Mouse (Mus musculus) adrenal gland, postnatal 4 days (tissue): ENCODE measurements around the gene Cyld. TPM values are rescaled to one million over a fixed set of nuclear protein-coding genes. Genes with fewer than 3 reads are reported as not detected.
A peak's percentile ranks its signal among the peaks of the same experiment; 100 is the strongest.
"Not testable (repeated sequence)": the region's sequence is repeated elsewhere in the genome, so short reads cannot be mapped to it uniquely, and the experiment has no call there.

Experiments
- DNase-seq, 2 experiments: peaks; one replicate each; pipeline ENCODE4 v3.0.0; 2021 to 2022; ENCODE audit warnings: low spot score in 2 of 2, mixed read lengths in 2 of 2
- total RNA-seq, 2 experiments: library from RNA; stranded (reverse); gene quantifications; 2 replicates each; pipeline ENCODE4 v1.2.3; 2021

Cyld gene
- total RNA-seq, 2 experiments from 2014 or later, result 39.1 to 44.7 TPM

DNA sequence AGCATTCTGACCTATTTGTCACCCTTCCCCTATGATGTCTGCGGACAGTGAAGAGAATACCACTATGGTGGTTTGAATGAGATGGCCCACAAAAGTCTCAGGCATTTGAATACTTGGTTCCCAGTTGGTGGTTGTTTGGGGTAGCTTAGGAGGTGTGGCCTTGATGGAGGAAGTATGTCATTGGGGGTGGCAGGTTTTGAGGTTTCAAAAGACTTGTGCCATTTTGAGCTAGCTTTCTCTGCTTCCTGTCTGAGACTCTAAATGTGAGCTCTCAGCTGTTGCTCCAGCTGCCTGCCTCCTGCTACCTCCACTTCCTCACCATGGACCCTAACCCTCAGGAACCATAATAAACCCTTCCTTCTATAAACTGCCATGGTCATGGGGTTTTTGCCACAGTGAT, 86.9 kb downstream of the Cyld start:
- DNase-seq, result no peak

DNA sequence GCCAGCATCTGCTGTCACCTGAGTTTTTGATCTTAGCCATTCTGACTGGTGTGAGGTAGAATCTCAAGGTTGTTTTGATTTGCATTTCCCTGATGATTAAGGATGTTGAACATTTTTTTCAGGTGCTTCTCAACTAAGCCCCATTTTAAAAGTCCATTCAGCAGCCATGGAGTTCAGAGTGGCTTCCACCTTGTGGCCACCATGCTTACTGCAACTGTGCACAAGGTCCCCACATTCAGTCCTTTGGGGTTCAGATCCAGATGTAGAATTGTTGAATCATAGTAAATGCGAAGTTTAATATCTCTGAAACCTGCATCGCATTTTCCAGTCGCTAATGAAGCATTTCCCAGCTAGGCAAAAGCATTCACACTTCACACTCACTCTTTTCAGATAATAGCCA, 91.5 kb downstream of the Cyld start:
- DNase-seq, result not testable (repeated sequence)

DNA sequence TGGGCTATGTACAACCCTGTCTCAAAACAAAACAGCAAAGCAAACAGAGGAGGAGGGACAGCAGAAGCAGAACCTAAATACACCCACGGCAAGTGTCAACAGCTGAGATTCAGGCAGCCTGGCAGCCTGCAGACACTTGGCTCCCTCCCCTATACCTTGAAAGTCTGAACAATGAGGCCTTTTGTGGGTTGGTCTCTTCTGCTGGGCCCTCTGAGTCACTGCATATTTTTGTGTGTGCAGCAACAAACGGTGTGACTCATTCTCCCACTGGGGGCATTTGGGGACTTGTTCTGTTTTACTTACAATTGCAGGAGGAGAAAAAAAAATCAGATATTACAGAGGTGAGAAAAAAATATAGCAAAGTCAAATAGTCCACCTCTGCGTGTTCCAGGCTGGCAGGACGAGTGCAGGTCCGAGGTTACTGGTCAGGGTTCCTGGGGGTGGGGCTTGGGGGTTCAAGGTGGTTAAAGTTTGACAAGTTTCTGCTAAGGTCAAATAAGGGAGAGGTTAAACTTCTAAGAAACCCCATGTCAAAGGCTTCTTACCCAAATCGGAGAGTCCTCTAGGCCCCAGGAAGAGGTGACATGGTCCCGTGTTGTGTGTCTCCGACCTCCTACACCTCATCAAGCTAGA, 96.0 kb downstream of the Cyld start:
- peak in 1 of 2 experiments; percentile 22 for DNase-seq

DNA sequence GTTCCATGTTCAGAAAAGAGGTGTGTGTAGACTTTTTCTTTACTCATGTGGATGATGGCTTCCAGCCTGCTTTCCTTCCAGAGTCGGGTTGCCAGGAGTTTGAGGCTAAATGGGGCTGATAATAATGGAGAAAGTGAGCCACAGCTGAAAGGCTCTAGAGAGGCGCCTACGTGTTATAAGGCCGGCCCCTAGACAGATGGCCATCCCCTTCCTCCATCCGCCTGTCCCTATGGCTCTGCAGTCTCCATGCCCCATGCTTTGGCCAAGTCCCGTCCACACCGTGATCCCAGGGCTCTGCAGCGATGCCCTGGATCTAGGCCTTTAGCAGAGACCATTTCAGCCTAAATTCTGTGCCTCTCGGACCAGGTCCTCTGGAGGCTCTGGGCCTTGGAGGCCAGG, 96.5 kb downstream of the Cyld start:
- no peak for DNase-seq

DNA sequence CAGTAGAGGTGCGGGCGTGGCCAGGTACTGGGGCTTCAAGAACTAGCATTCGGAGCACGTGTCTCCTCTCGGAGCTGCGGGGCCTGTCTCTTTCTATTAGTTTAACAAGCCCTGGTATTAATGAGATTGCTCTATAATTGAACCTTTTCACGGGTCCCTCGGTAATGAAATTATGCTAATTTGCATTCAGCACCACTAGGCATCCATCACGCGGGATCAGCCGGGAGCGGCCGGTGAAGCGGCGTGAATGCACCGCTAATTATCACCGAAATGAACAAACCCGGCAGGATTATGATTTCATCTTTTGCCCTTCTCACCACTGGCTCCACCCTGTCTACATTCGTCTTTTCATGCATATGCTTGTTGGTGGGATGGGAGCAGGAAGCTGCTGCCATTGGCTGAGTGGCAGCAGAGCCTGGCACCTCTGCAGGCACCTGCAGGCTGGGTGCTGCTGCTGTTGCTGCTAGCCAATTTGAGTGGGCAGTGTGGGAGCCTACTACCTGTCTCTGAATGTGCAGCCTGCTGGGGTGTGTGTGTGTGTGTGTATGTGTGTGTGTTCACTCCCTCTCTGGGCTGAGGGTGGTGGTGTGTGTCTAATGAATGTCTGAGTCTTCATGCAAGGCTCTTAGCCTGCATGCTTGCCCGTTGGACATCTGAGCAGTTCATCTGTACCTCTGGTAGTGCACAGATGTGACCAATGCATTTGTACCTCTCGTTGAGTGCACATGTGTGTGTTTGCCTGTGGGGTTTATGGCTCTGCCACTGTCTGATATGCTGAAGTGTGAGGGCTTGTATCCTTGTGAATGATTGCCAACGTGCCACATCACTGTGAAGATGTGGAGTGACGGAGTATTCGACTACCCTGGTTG, 97.2 kb downstream of the Cyld start:
- no peak for DNase-seq

DNA sequence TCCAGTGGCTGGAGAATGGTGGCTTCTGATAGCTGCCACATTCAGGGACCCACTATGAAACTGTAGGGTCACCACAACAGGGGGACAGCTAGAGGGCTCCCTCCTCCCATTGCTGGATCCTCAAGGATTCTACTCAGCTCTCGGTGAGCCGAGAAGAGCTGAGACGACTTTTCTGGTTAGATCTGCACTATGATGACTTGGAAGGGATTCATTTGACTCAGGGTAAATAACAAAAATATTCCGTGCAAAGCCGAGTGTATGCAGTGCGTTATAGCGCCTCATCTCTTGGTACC, 97.7 kb downstream of the Cyld start:
- DNase-seq, result no peak

DNA sequence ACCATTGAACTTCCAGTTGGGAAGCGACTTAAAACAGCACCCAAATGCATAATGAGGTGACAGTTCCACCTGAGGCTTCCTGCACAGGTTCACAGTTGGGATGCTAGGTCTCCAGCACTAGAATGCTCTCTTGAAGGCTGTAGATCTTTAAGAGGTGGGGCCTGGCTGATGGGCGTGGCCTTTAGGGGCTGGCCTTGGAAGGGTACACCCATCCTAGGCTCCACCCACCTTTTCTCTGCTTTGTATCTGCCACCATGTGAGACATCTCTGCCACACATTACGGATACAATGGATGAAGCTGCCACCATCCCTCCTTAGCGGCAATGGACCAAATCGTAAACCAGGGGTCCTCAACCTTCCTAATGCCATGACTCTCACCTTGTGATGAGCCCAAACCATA, 99.1 kb downstream of the Cyld start:
- no peak for DNase-seq

DNA sequence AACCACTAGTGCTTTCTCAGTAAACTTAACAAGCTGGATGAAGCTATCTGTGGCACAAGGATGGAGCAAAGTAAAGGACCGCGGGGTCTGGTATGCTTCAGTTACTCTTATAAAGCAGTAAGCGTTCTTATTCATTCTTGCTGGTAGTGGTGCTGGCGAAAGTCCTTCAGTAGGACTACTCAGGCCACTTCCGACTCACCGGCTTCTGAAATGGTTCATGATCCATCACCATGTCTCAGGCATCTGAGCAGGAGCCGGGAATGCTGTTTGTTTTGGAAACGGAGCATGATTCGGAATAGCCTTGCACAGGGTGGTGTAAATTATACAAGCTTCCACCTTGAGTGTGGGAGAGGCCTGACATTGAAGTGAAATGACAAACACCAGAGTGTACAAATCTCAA, 99.8 kb downstream of the Cyld start:
- no peak for DNase-seq

Other genes starting within 250 kb of the Cyld start
- gene Nkd1, start 175.7 kb upstream of the Cyld start, total RNA-seq, result 10 to 100 TPM; 47.8 to 54.3 TPM
- gene Snx20, start 60.9 kb upstream of the Cyld start, total RNA-seq, result 1 to 10 TPM; 1.7 to 3.0 TPM
- gene Nod2, start 49.7 kb upstream of the Cyld start, total RNA-seq, result 1 to 10 TPM; 1.1 to 1.8 TPM